Mouse (Mus musculus) kidney, embryonic 16.5 days (tissue): ENCODE results near the gene Cpd. TPM values are rescaled to one million over a fixed set of nuclear protein-coding genes. Genes with fewer than 3 reads are reported as not detected.

Source experiments
- ATAC-seq: fragments of 200-750 bp; cut with Nextera tagmentation; 2 replicates; pipeline ENCODE4 v1.8.0; 2017; ENCODE audit warnings: moderate TSS enrichment; ENCODE audit not compliant: low FRiP score, low TSS enrichment
- H3K27ac ChIP-seq: fragments of 300-500 bp; sonication (generic); 2 replicates; pipeline ENCODE4 v1.5.1; 2014; ENCODE audit warnings: low read length
- H3K27me3 ChIP-seq: fragments of 300-500 bp; sonication (generic); 2 replicates; pipeline ENCODE4 v1.6.1; 2014; ENCODE audit warnings: low read length, control low read depth, mixed read lengths; ENCODE audit not compliant: insufficient read depth
- H3K36me3 ChIP-seq: fragments of 300-500 bp; sonication (generic); 2 replicates; pipeline ENCODE4 v1.6.1; 2014; ENCODE audit warnings: low read length, control low read depth, mixed read lengths; ENCODE audit not compliant: insufficient read depth
- H3K4me1 ChIP-seq: fragments of 300-500 bp; sonication (generic); 2 replicates; pipeline ENCODE4 v1.6.1; 2014; ENCODE audit warnings: low read length, control low read depth, mixed read lengths; ENCODE audit not compliant: insufficient read depth
- H3K4me2 ChIP-seq: fragments of 300-500 bp; sonication (generic); replicated peaks from 2 replicates; pipeline ENCODE4 v1.6.1; 2014; ENCODE audit warnings: low read depth, low read length
- H3K4me3 ChIP-seq: fragments of 300-500 bp; sonication (generic); 2 replicates; pipeline ENCODE4 v1.5.1; 2014; ENCODE audit warnings: mild to moderate bottlenecking, low read length
- H3K9ac ChIP-seq: fragments of 300-500 bp; sonication (generic); replicated peaks from 2 replicates; pipeline ENCODE4 v1.6.1; 2014; ENCODE audit warnings: low read length
- H3K9me3 ChIP-seq: fragments of 300-500 bp; sonication (generic); 2 replicates; pipeline ENCODE4 v1.6.1; 2016; ENCODE audit warnings: low read length, control low read depth
- WGBS: fragments of 180-500 bp; shearing (Covaris S2); extraction: QIAGEN DNeasy Blood & Tissue Kit; methylation state at CpG from one replicate; pipeline ENCODE4 v1.1.7; 2014; 5-methylcytosine and 5-hydroxymethylcytosine counted together
- polyA plus RNA-seq: library from polyadenylated mRNA; unstranded; fragments of >200 nt; fragmentation: Nextera tagmentation; extraction: Ambion mirVana; gene quantifications from 2 replicates; pipeline ENCODE4 v1.2.1, GENCODE M21; 2015

Cpd gene
- polyA plus RNA-seq, 1 experiment from 2014 or later: 13.9 TPM

GRCm38 (mm10) chr11:76834665-76835064 is 12.2 kb downstream of the Cpd start:
- Histone ChIP-seq H3K27me3 (no peaks in the 10 kb centered on the region), H3K9ac (no peak overlapping the region), H3K4me3 (no peak overlapping the region), H3K27ac (no peak overlapping the region), H3K36me3 (0 out of 2 replicates have a peak, but pooled peaks cover 7% of the 10 kb centered on the region), H3K4me2 (no peak overlapping the region), H3K4me1 (peaks cover 5% of the 10 kb centered on the region; the same call in 1 of the 2 replicates), H3K9me3 (no peaks in the 10 kb centered on the region)
- WGBS: 93% methylated on average over 1 of the region's 1 CpGs
- ATAC-seq: no peak

GRCm38 (mm10) chr11:76824885-76825265 is 21.9 kb downstream of the Cpd start:
- Histone ChIP-seq H3K27ac (no peak overlapping the region), H3K27me3 (no peaks in the 10 kb centered on the region), H3K4me2 (no peak overlapping the region), H3K9ac (no peak overlapping the region), H3K9me3 (no peaks in the 10 kb centered on the region), H3K4me1 (peaks cover 14% of the 10 kb centered on the region), H3K36me3 (no peaks in the 10 kb centered on the region), H3K4me3 (no peak overlapping the region)
- ATAC-seq: no peak
- 73% methylated on average over 9 of the region's 9 CpGs for WGBS

- Histone ChIP-seq H3K27me3 (no peaks in the 10 kb centered on the region), H3K27ac (no peak overlapping the region), H3K9me3 (no peaks in the 10 kb centered on the region), H3K4me1 (peaks cover 19% of the 10 kb centered on the region), H3K36me3 (no peaks in the 10 kb centered on the region), H3K4me3 (no peak overlapping the region), H3K4me2 (no peak overlapping the region), H3K9ac (no peak overlapping the region)
- ATAC-seq: no peak
- 48% methylated on average over 7 of the region's 7 CpGs for WGBS
Measured at GRCm38 (mm10) chr11:76824238-76824884, 22.5 kb downstream of the Cpd start.

GRCm38 (mm10) chr11:76823641-76824040 is 23.2 kb downstream of the Cpd start:
- ATAC-seq: no peak
- H3K4me1 ChIP-seq: peaks cover 19% of the 10 kb centered on the region
- H3K4me3 ChIP-seq: no peak overlapping the region
- 89% methylated on average over 3 of the region's 3 CpGs for WGBS
- no peak overlapping the region for H3K9ac ChIP-seq
- no peaks in the 10 kb centered on the region for H3K36me3 ChIP-seq
- no peaks in the 10 kb centered on the region for H3K9me3 ChIP-seq
- no peak overlapping the region for H3K4me2 ChIP-seq
- no peak overlapping the region for H3K27ac ChIP-seq
- H3K27me3 ChIP-seq: no peaks in the 10 kb centered on the region

GRCm38 (mm10) chr11:76821353-76821752 is 25.5 kb downstream of the Cpd start:
- Histone ChIP-seq H3K27ac (no peak overlapping the region), H3K4me1 (peaks cover 12% of the 10 kb centered on the region), H3K4me3 (no peak overlapping the region), H3K27me3 (no peaks in the 10 kb centered on the region), H3K4me2 (no peak overlapping the region), H3K36me3 (no peaks in the 10 kb centered on the region), H3K9ac (no peak overlapping the region), H3K9me3 (no peaks in the 10 kb centered on the region)
- ATAC-seq: no peak
- 88% methylated on average over 3 of the region's 3 CpGs for WGBS

- no peak overlapping the region for H3K4me2 ChIP-seq
- no peak for ATAC-seq
- no peaks in the 10 kb centered on the region for H3K27me3 ChIP-seq
- peaks cover 11% of the 10 kb centered on the region for H3K4me1 ChIP-seq
- H3K9ac ChIP-seq: no peak overlapping the region
- 0 out of 2 replicates have a peak, but pooled peaks cover 5% of the 10 kb centered on the region for H3K36me3 ChIP-seq
- H3K9me3 ChIP-seq: no peaks in the 10 kb centered on the region
- 86% methylated on average over 3 of the region's 3 CpGs for WGBS
- H3K4me3 ChIP-seq: no peak overlapping the region
- H3K27ac ChIP-seq: no peak overlapping the region
Measured at GRCm38 (mm10) chr11:76817664-76818063, 29.2 kb downstream of the Cpd start.

GRCm38 (mm10) chr11:76810706-76811495 is 35.9 kb downstream of the Cpd start:
- Histone ChIP-seq H3K36me3 (peaks cover 31% of the 10 kb centered on the region), H3K4me3 (no peak overlapping the region)
- WGBS: 84% methylated on average over 9 of the region's 9 CpGs

GRCm38 (mm10) chr11:76809450-76809849 is 37.4 kb downstream of the Cpd start:
- Histone ChIP-seq H3K27me3 (no peaks in the 10 kb centered on the region), H3K27ac (no peak overlapping the region), H3K4me1 (no peaks in the 10 kb centered on the region), H3K9me3 (no peaks in the 10 kb centered on the region), H3K4me2 (no peak overlapping the region), H3K9ac (no peak overlapping the region), H3K4me3 (no peak overlapping the region), H3K36me3 (peaks cover 40% of the 10 kb centered on the region)
- no peak for ATAC-seq
- 51% methylated on average over 3 of the region's 3 CpGs for WGBS

More at GRCm38 (mm10) chr11:76810706-76811495, 35.9 kb downstream of the Cpd start:
- H3K27me3 ChIP-seq: no peaks in the 10 kb centered on the region
- no peak overlapping the region for H3K4me2 ChIP-seq
- H3K9me3 ChIP-seq: no peaks in the 10 kb centered on the region
- no peak for ATAC-seq
- no peak overlapping the region for H3K27ac ChIP-seq
- no peak overlapping the region for H3K9ac ChIP-seq
- no peaks in the 10 kb centered on the region for H3K4me1 ChIP-seq

- Histone ChIP-seq H3K4me3 (no peak overlapping the region), H3K9ac (no peak overlapping the region), H3K27ac (no peak overlapping the region), H3K36me3 (peaks cover 34% of the 10 kb centered on the region), H3K4me2 (no peak overlapping the region), H3K9me3 (no peaks in the 10 kb centered on the region), H3K27me3 (no peaks in the 10 kb centered on the region), H3K4me1 (no peaks in the 10 kb centered on the region)
- WGBS: 81% methylated on average over 7 of the region's 7 CpGs
- ATAC-seq: no peak
Measured at GRCm38 (mm10) chr11:76808550-76808949, 38.3 kb downstream of the Cpd start.
